Mouse (Mus musculus): Measurements from ENCODE around the gene Pbx1.
A peak's percentile ranks its signal among the peaks of the same experiment; 100 is the strongest.

Gene Pbx1

GRCm38 (mm10) chr1:168300505-168300904 lies 131.6 kb downstream of the Pbx1 start:
- DNase-seq (ENCODE audit: low spot score in 2 of 2): no peak

DNA sequence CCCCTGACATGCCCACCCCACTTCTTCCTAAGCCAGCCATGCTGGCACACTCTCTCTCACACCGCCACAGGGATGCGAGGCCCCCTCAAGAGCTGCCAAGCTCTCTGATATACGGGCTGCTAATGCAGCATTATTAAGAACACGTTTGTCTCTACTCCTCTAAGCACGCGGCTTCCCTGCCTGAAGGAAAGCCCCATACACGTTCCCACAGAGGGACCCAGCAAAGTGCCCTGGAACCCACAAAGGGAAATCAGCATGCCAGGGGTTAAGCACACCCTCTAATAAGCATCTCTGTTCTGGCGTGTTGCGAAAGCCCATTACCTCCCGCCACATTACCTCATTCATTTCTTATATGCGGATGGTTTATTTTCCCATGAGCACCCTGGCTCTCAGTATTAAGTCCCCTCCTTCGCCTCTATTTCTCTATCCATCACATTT lies 132.1 kb downstream of the Pbx1 start:
- DNase-seq (ENCODE audit: low spot score in 2 of 2): no peak

DNA sequence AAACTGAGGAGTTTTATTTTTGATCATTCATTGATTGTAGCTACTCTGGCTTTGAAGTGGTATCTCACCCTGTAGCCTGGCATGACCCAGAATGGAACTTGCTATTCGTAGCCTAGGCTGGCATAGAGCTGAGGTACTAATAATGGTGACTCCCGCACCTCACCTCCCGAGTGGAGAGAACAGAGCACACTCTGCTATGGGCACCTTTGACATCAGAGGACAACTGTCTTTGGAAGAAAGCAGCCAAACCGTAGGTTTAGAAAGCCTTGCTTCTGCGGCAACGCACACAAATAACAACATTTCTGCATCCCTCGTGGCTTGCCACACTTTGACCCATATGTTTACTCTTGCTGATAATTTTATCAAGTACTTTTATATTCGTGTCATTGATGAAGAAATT lies 132.9 kb downstream of the Pbx1 start:
- no peak for DNase-seq (ENCODE audit: low spot score in 2 of 2)

- DNase-seq (ENCODE audit: low spot score in 2 of 2): no peak
Measured at GRCm38 (mm10) chr1:168296290-168296689, 135.8 kb downstream of the Pbx1 start.

- DNase-seq (ENCODE audit: low spot score in 2 of 2): no peak
Measured at GRCm38 (mm10) chr1:168295782-168296181, 136.3 kb downstream of the Pbx1 start.

- no peak for DNase-seq (ENCODE audit: low spot score in 2 of 2)
Measured at GRCm38 (mm10) chr1:168293673-168294072, 138.4 kb downstream of the Pbx1 start.

DNA sequence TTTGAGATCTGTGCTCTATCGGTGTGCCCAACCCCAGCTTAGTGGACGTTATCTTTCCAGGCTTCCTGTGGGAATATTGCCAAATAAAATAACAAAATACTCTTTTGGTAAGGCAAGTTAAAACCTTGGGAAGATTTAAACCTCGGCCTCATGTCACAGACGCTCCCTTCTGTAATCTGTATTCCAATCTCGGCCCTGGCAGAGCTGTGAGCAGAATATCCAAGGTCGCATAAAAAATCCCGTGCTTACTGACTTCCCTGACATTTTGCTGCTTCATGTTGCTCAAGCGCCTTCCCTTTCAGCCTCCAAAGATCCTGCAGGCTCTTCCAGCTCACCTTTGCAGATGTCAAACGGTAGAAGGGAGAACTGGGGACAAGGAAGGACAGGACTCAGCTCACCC lies 140.0 kb downstream of the Pbx1 start:
- no peak for DNase-seq (ENCODE audit: low spot score in 2 of 2)

DNA sequence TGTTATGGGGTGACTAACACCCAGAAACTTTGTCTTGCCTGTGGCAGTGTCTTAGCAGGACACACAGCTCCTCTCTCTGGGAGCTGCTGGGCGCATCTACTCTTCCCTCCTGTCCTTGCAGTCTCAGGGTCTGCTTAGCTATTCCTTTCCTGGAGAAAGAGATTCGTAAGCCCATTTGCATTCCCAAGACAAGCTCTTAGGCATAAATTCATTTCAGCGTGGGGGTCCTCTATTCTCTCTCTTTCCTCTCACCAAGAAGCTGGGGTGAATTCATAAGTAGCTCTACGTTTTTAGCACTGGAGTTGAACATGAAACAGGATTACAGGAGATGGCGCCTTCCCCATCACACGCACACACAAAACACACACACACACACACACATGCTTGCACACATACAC lies 140.4 kb downstream of the Pbx1 start:
- no peak for DNase-seq (ENCODE audit: low spot score in 2 of 2)

GRCm38 (mm10) chr1:168291001-168291642 lies 140.9 kb downstream of the Pbx1 start:
- DNase-seq (ENCODE audit: low spot score in 2 of 2): peak in 1 of 2 experiments; percentile 50

- DNase-seq (ENCODE audit: low spot score in 2 of 2): no peak
Measured at GRCm38 (mm10) chr1:168290236-168290985, 141.7 kb downstream of the Pbx1 start.

GRCm38 (mm10) chr1:168288891-168289545 lies 143.1 kb downstream of the Pbx1 start:
- DNase-seq (ENCODE audit: low spot score in 2 of 2): no peak

DNA sequence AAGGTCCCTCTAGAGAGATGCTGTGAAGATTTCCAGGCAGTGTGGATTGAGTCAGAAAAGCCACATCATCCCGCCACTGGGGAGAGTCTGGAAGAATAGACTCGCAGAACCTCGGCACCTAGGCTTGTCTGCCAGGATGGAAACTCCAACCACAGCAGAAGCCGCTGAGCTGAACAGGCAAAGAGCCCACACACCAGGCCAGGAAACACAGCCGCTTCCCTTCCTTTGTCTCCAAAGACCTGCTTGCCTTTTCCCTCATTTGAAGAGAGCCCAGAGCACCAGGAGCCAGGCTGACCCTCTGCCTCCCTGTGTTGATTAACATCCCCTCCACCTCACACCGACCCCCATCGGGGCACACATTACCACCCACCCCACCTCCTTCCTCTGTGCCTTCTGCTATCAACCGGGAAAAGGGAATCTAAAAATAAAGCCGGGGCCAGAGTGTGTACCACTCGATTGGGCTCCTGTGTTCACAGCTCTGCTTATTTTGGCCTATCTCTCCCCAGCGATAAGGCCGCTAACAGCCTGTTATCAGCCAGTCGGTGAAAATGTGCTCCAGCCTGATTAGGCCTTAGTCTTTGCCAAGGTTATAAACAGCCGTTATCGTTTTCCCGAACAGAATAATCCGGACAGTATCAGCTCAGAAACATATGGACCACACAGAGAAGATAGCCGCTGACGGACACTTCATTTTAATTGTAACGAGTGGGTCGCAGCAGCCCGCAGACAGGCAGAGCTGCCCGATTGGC lies 144.1 kb downstream of the Pbx1 start:
- peak; percentile 55 to 61 for DNase-seq (ENCODE audit: low spot score in 2 of 2)

DNA sequence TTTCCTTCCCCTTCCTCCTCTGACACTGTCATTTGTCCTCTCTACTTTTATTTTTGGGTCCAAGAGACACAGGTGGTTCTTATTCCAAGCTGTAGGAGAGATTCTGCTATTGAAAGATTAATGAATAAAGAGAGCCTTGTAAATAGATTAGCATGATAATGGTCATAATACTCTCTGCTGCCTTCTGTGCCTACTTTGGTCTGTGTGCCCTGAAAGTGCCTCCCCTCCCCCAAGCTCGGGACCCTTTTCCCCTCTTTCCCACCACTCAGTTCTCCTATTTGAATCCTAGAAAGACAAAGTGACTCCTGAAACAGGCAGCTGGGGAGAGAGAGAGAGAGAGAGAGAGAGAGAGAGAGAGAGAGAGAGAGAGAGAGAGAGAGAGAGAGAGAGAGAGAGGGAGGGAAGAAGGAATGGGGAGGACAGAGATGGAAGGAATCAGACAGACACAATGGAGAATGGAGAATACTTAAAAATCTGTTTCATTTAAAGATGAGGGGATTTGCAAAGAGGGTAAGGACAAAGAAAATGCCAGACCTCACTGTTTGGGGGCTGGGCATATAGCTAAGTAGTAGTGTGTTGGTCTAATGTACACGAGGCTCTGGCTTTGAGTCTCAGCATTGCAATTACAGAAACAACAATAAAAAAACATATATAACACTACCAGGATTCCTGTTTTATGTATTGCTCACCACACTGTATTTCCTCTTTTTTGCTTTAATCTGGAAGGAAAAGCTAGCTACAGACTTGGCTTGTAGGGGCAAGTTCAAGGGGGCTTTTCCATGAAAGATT lies 145.0 kb downstream of the Pbx1 start:
- DNase-seq (ENCODE audit: low spot score in 2 of 2): no peak

DNA sequence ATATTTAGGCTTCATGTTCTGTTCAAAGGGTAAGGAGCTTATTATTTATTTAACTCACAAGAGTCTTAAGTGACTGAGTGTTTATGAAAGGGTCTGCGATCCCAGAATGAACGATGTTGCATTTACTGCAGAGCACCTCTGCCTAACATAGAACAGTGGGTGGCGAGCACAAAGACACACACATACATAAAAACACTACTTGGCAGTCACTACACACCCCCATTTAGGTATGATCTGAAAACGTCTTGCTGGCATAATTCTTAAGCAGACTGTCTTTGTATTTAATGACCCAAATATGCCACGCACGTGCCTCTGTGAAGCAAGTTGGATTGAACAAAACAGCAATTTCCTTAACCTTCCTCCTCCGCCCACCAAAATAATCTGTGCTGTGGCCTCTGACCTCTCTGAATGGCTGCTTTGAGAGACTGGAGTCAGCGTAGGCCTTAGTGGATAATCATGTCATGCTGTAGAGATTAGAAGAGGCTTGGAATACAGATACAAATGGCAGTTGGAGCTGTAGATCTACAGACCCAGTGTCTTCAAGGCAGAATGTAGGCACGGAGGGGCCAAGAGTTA lies 147.4 kb downstream of the Pbx1 start:
- DNase-seq (ENCODE audit: low spot score in 2 of 2): no peak

GRCm38 (mm10) chr1:168283841-168284565 lies 148.1 kb downstream of the Pbx1 start:
- DNase-seq (ENCODE audit: low spot score in 2 of 2): no peak

GRCm38 (mm10) chr1:168283421-168283820 lies 148.6 kb downstream of the Pbx1 start:
- no peak for DNase-seq (ENCODE audit: low spot score in 2 of 2)

GRCm38 (mm10) chr1:168275678-168276077 lies 156.4 kb downstream of the Pbx1 start:
- DNase-seq (ENCODE audit: low spot score in 2 of 2): no peak

DNA sequence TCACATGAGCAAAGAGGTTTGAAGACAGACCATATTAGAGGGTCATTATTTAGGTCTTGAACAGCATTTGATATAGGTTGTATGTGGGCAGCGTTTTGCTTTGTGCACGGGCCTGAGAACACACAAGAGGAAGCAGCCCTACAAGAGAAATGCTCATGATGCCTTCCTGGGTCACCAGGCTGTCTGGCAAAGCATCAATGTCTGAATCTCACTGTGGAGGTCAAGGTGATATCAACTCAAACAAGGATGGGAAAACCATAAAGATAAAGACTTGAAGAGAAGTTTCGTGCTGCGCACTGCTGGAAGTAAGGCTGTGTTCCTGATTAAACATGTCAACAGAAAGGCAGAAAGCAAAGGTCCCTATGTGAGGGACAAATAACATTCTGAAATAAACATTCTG lies 157.8 kb downstream of the Pbx1 start:
- DNase-seq (ENCODE audit: low spot score in 2 of 2): no peak

- DNase-seq (ENCODE audit: low spot score in 2 of 2): no peak
Measured at GRCm38 (mm10) chr1:168272091-168272490, 160.0 kb downstream of the Pbx1 start.

DNA sequence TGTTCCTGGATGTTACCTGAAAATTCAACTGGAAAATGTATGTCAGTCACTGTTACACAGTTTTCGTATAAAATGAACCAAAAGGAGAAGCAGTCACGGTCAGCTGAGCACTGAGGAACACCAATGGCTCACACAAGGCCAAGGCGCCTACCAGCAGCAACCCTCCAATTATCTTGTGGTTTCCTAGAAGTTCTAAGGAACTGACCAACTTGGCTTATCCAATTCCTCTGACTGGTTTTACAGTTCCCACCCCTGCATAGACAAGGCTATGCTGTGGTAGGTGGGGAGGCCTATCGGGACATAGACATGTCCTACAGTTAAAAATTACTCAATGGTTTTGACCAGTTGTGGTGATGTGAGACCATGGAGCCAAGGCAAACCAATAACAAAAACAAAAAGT lies 160.9 kb downstream of the Pbx1 start:
- no peak for DNase-seq (ENCODE audit: low spot score in 2 of 2)
